Mouse (Mus musculus) thymus, adult 2 months (tissue): Measurements from ENCODE around the gene Nop53.

Experiments
- CTCF ChIP-seq: fragments of 200-500 bp; IDR thresholded peaks from 2 replicates; pipeline ENCODE4 v1.5.1; 2012; ENCODE audit warnings: mild to moderate bottlenecking, control low read depth, low read length, moderate library complexity, borderline replicate concordance; ENCODE audit not compliant: control insufficient read depth, poor library complexity, insufficient read depth; ENCODE audit errors: extremely low read depth
- POLR2A ChIP-seq: fragments of 200-500 bp; IDR thresholded peaks from 2 replicates; pipeline ENCODE4 v1.6.1; 2012; ENCODE audit warnings: mild to moderate bottlenecking, low read length, control low read depth, moderate library complexity; ENCODE audit not compliant: control insufficient read depth, poor library complexity, insufficient read depth; ENCODE audit errors: extremely low read depth

- TF ChIP-seq POLR2A (no peak), CTCF (no peak)
These were observed 8.4 kb downstream of the Nop53 start for GRCm38 (mm10) chr7:15937491-15937890.
